Mouse (Mus musculus) heart, embryonic 10.5 days (tissue): ENCODE measurements around the gene Kcng1. TPM values are rescaled to one million over a fixed set of nuclear protein-coding genes. Genes with fewer than 3 reads are reported as not detected.

ENCODE experiments used
- DNase-seq: peaks from one replicate; pipeline ENCODE4 v3.0.0-alpha.2; 2017; ENCODE audit warnings: low spot score
- H3K27ac ChIP-seq: fragments of 300-500 bp; sonication (generic); 2 replicates; pipeline ENCODE4 v1.5.1; 2016; ENCODE audit warnings: mild to moderate bottlenecking
- H3K27me3 ChIP-seq: fragments of 300-500 bp; sonication (generic); 2 replicates; pipeline ENCODE4 v1.6.1; 2016; ENCODE audit warnings: mild to moderate bottlenecking; ENCODE audit not compliant: poor library complexity, insufficient read depth, severe bottlenecking
- H3K36me3 ChIP-seq: fragments of 300-500 bp; sonication (generic); 2 replicates; pipeline ENCODE4 v1.6.1; 2016; ENCODE audit warnings: mild to moderate bottlenecking, moderate library complexity
- H3K4me1 ChIP-seq: fragments of 300-500 bp; sonication (generic); 2 replicates; pipeline ENCODE4 v1.6.1; 2016; ENCODE audit warnings: mild to moderate bottlenecking
- H3K4me3 ChIP-seq: fragments of 300-500 bp; sonication (generic); 2 replicates; pipeline ENCODE4 v1.5.1; 2016; ENCODE audit warnings: mild to moderate bottlenecking, moderate library complexity
- H3K9me3 ChIP-seq: fragments of 300-500 bp; sonication (generic); 2 replicates; pipeline ENCODE4 v1.6.1; 2016; ENCODE audit warnings: mild to moderate bottlenecking, moderate library complexity
- WGBS: fragments of 180-500 bp; shearing (Covaris S2); methylation state at CpG from one replicate; pipeline ENCODE4 v1.1.7; 2016; 5-methylcytosine and 5-hydroxymethylcytosine counted together
- polyA plus RNA-seq: library from polyadenylated mRNA; unstranded; fragments of >200 nt; fragmentation: Nextera tagmentation; extraction: Ambion mirVana; gene quantifications from 2 replicates; pipeline ENCODE4 v1.2.1, GENCODE M21; 2016

Gene Kcng1
- polyA plus RNA-seq, 1 experiment from 2014 or later, result 2.6 TPM

GRCm38 (mm10) chr2:168289851-168290250 is 8.3 kb upstream of the Kcng1 start:
- 79% methylated on average over 2 of the region's 2 CpGs for WGBS
- no peak overlapping the region for H3K4me3 ChIP-seq
- DNase-seq, result no peak
- H3K27me3 ChIP-seq, result peaks cover 95% of the 10 kb centered on the region
- peaks cover 15% of the 10 kb centered on the region for H3K9me3 ChIP-seq
- no peaks in the 10 kb centered on the region for H3K36me3 ChIP-seq
- peaks cover 32% of the 10 kb centered on the region for H3K4me1 ChIP-seq
- H3K27ac ChIP-seq, result no peak overlapping the region

GRCm38 (mm10) chr2:168289016-168289415 is 7.5 kb upstream of the Kcng1 start:
- peaks cover 88% of the 10 kb centered on the region for H3K27me3 ChIP-seq
- no peak for DNase-seq
- no peaks in the 10 kb centered on the region for H3K36me3 ChIP-seq
- H3K27ac ChIP-seq, result no peak overlapping the region
- H3K9me3 ChIP-seq, result peaks cover 15% of the 10 kb centered on the region
- H3K4me1 ChIP-seq, result peaks cover 35% of the 10 kb centered on the region
- WGBS, result 53% methylated on average over 9 of the region's 9 CpGs
- no peak overlapping the region for H3K4me3 ChIP-seq

GRCm38 (mm10) chr2:168286987-168287386 is 5.5 kb upstream of the Kcng1 start:
- peaks cover 15% of the 10 kb centered on the region for H3K9me3 ChIP-seq
- no peak for DNase-seq
- H3K27me3 ChIP-seq, result peaks cover 85% of the 10 kb centered on the region
- H3K27ac ChIP-seq, result no peak overlapping the region
- peaks cover 32% of the 10 kb centered on the region for H3K4me1 ChIP-seq
- H3K36me3 ChIP-seq, result no peaks in the 10 kb centered on the region
- WGBS, result 18% methylated on average over 3 of the region's 3 CpGs
- H3K4me3 ChIP-seq, result no peak overlapping the region

GRCm38 (mm10) chr2:168285143-168285542 is 3.6 kb upstream of the Kcng1 start:
- no peak for DNase-seq
- Histone ChIP-seq H3K4me3 (no peak overlapping the region), H3K36me3 (no peaks in the 10 kb centered on the region), H3K9me3 (peaks cover 6% of the 10 kb centered on the region), H3K27me3 (peaks cover 85% of the 10 kb centered on the region), H3K4me1 (peaks cover 46% of the 10 kb centered on the region), H3K27ac (no peak overlapping the region)
- WGBS, result 57% methylated on average over 6 of the region's 6 CpGs

GRCm38 (mm10) chr2:168280729-168281581 is 581 bp downstream of the Kcng1 start:
- peaks cover 6% of the 10 kb centered on the region for H3K9me3 ChIP-seq
- peaks cover 85% of the 10 kb centered on the region for H3K27me3 ChIP-seq
- 1% methylated on average over 76 of the region's 82 CpGs for WGBS
- peak overlapping the region; percentile 74 for H3K27ac ChIP-seq
- no peak for DNase-seq
- peak overlapping the region; percentile 66 for H3K4me3 ChIP-seq
- peaks cover 41% of the 10 kb centered on the region for H3K4me1 ChIP-seq
- H3K36me3 ChIP-seq, result no peaks in the 10 kb centered on the region

- Histone ChIP-seq H3K9me3 (no peaks in the 10 kb centered on the region), H3K36me3 (0 out of 2 replicates have a peak, but pooled peaks cover 3% of the 10 kb centered on the region), H3K4me1 (peaks cover 22% of the 10 kb centered on the region; the same call in 1 of the 2 replicates), H3K4me3 (no peak overlapping the region), H3K27me3 (peaks cover 100% of the 10 kb centered on the region), H3K27ac (no peak overlapping the region)
- no peak for DNase-seq
- 9% methylated on average over 11 of the region's 11 CpGs for WGBS
Observed at GRCm38 (mm10) chr2:168274374-168274935, 7.1 kb downstream of the Kcng1 start.

- Histone ChIP-seq H3K27me3 (peaks cover 100% of the 10 kb centered on the region), H3K9me3 (no peaks in the 10 kb centered on the region), H3K4me3 (0 out of 2 replicates have a peak overlapping the region, but pooled peaks have one; percentile 2), H3K36me3 (0 out of 2 replicates have a peak, but pooled peaks cover 5% of the 10 kb centered on the region), H3K27ac (no peak overlapping the region), H3K4me1 (peaks cover 23% of the 10 kb centered on the region)
- no peak for DNase-seq
- 23% methylated on average over 9 of the region's 9 CpGs for WGBS
Observed at GRCm38 (mm10) chr2:168273387-168273786, 8.1 kb downstream of the Kcng1 start.

- H3K36me3 ChIP-seq, result 0 out of 2 replicates have a peak, but pooled peaks cover 5% of the 10 kb centered on the region
- 24% methylated on average over 7 of the region's 7 CpGs for WGBS
- H3K4me1 ChIP-seq, result peaks cover 6% of the 10 kb centered on the region
- no peak overlapping the region for H3K27ac ChIP-seq
- H3K9me3 ChIP-seq, result no peaks in the 10 kb centered on the region
- H3K4me3 ChIP-seq, result peak overlapping the region; percentile 25
- H3K27me3 ChIP-seq, result peaks cover 93% of the 10 kb centered on the region
- DNase-seq, result no peak
Observed at GRCm38 (mm10) chr2:168268033-168268432, 13.5 kb downstream of the Kcng1 start.

GRCm38 (mm10) chr2:168260900-168261299 is 20.6 kb downstream of the Kcng1 start:
- Histone ChIP-seq H3K36me3 (no peaks in the 10 kb centered on the region), H3K27ac (no peak overlapping the region), H3K27me3 (peaks cover 92% of the 10 kb centered on the region), H3K9me3 (no peaks in the 10 kb centered on the region), H3K4me1 (peaks cover 4% of the 10 kb centered on the region; the same call in 1 of the 2 replicates), H3K4me3 (no peak overlapping the region)
- WGBS, result 87% methylated on average over 10 of the region's 10 CpGs
- DNase-seq, result no peak

- H3K4me3 ChIP-seq, result no peak overlapping the region
- DNase-seq, result no peak
- peaks cover 4% of the 10 kb centered on the region; the same call in 1 of the 2 replicates for H3K4me1 ChIP-seq
- H3K9me3 ChIP-seq, result no peaks in the 10 kb centered on the region
- peaks cover 96% of the 10 kb centered on the region for H3K27me3 ChIP-seq
- 70% methylated on average over 3 of the region's 3 CpGs for whole genome bisulfite sequencing
- no peaks in the 10 kb centered on the region for H3K36me3 ChIP-seq
- H3K27ac ChIP-seq, result no peak overlapping the region
Observed at GRCm38 (mm10) chr2:168260124-168260523, 21.4 kb downstream of the Kcng1 start.

GRCm38 (mm10) chr2:168259046-168259445 is 22.5 kb downstream of the Kcng1 start:
- no peak for DNase-seq
- peaks cover 96% of the 10 kb centered on the region for H3K27me3 ChIP-seq
- H3K36me3 ChIP-seq, result no peaks in the 10 kb centered on the region
- 72% methylated on average over 8 of the region's 8 CpGs for WGBS
- H3K4me3 ChIP-seq, result no peak overlapping the region
- no peaks in the 10 kb centered on the region for H3K9me3 ChIP-seq
- peaks cover 7% of the 10 kb centered on the region for H3K4me1 ChIP-seq
- no peak overlapping the region; the same call in 1 of the 2 replicates for H3K27ac ChIP-seq

GRCm38 (mm10) chr2:168257188-168257587 is 24.3 kb downstream of the Kcng1 start:
- DNase-seq, result no peak
- Histone ChIP-seq H3K4me3 (no peak overlapping the region), H3K27ac (no peak overlapping the region), H3K9me3 (no peaks in the 10 kb centered on the region), H3K27me3 (peaks cover 96% of the 10 kb centered on the region), H3K36me3 (no peaks in the 10 kb centered on the region), H3K4me1 (peaks cover 18% of the 10 kb centered on the region)
- 87% methylated on average over 4 of the region's 4 CpGs for WGBS

- H3K4me1 ChIP-seq, result peaks cover 18% of the 10 kb centered on the region
- DNase-seq, result no peak
- H3K27me3 ChIP-seq, result peaks cover 96% of the 10 kb centered on the region
- no peaks in the 10 kb centered on the region for H3K9me3 ChIP-seq
- no peak overlapping the region for H3K4me3 ChIP-seq
- H3K36me3 ChIP-seq, result no peaks in the 10 kb centered on the region
- WGBS, result 84% methylated on average over 3 of the region's 3 CpGs
- H3K27ac ChIP-seq, result no peak overlapping the region
Observed at GRCm38 (mm10) chr2:168256506-168256905, 25.0 kb downstream of the Kcng1 start.
